Mouse (Mus musculus) liver, embryonic 16.5 days (tissue): ENCODE results near the gene Sart3. TPM values are rescaled to one million over a fixed set of nuclear protein-coding genes. Genes with fewer than 3 reads are reported as not detected.

ENCODE experiments used
- ATAC-seq: fragments of 200-750 bp; cut with Nextera tagmentation; 2 replicates; pipeline ENCODE4 v1.8.0; 2017; ENCODE audit warnings: low read depth, mild to moderate bottlenecking, moderate number of reproducible peaks, moderate library complexity
- H3K27ac ChIP-seq: fragments of 300-500 bp; sonication (generic); 2 replicates; pipeline ENCODE4 v1.5.1; 2014; ENCODE audit warnings: mild to moderate bottlenecking, low read length
- H3K27me3 ChIP-seq: fragments of 300-500 bp; sonication (generic); 2 replicates; pipeline ENCODE4 v1.6.1; 2014; ENCODE audit warnings: low read depth, low read length, mixed read lengths; ENCODE audit not compliant: control insufficient read depth, insufficient read depth
- H3K36me3 ChIP-seq: fragments of 300-500 bp; sonication (generic); 2 replicates; pipeline ENCODE4 v1.6.1; 2014; ENCODE audit warnings: mild to moderate bottlenecking; ENCODE audit not compliant: control insufficient read depth, insufficient read depth
- H3K4me1 ChIP-seq: fragments of 300-500 bp; sonication (generic); 2 replicates; pipeline ENCODE4 v1.6.1; 2014; ENCODE audit warnings: low read depth, low read length, mixed read lengths; ENCODE audit not compliant: control insufficient read depth
- H3K4me2 ChIP-seq: fragments of 300-500 bp; sonication (generic); 2 replicates; pipeline ENCODE4 v1.6.1; 2014; ENCODE audit warnings: low read depth, low read length, mixed read lengths
- H3K4me3 ChIP-seq: fragments of 300-500 bp; sonication (generic); 2 replicates; pipeline ENCODE4 v1.5.1; 2014; ENCODE audit warnings: low read depth, mild to moderate bottlenecking, low read length
- H3K9ac ChIP-seq: fragments of 300-500 bp; sonication (generic); 2 replicates; pipeline ENCODE4 v1.6.1; 2014; ENCODE audit warnings: low read depth, low read length
- H3K9me3 ChIP-seq: fragments of 300-500 bp; sonication (generic); replicated peaks from 2 replicates; pipeline ENCODE4 v1.6.1; 2016; ENCODE audit warnings: low read length; ENCODE audit not compliant: control insufficient read depth
- WGBS: fragments of 180-500 bp; shearing (Covaris S2); extraction: QIAGEN DNeasy Blood & Tissue Kit; methylation state at CpG from one replicate; pipeline ENCODE4 v1.1.7; 2014; ENCODE audit not compliant: insufficient replicate concordance; 5-methylcytosine and 5-hydroxymethylcytosine counted together
- polyA plus RNA-seq: library from polyadenylated mRNA; unstranded; fragments of >200 nt; fragmentation: Nextera tagmentation; extraction: Ambion mirVana; gene quantifications from 2 replicates; pipeline ENCODE4 v1.2.1, GENCODE M21; 2015

Gene Sart3
- polyA plus RNA-seq, 1 experiment from 2014 or later: 13.9 TPM

GRCm38 (mm10) chr5:113726618-113727017 lies 45.7 kb downstream of the Sart3 start:
- H3K27me3 ChIP-seq: no peaks in the 10 kb centered on the region
- ATAC-seq: no peak
- H3K36me3 ChIP-seq: no peaks in the 10 kb centered on the region
- H3K9me3 ChIP-seq: no peaks in the 10 kb centered on the region
- H3K9ac ChIP-seq: no peak overlapping the region
- no peak overlapping the region for H3K27ac ChIP-seq
- 45% methylated on average over 6 of the region's 6 CpGs for WGBS
- no peak overlapping the region for H3K4me2 ChIP-seq
- no peaks in the 10 kb centered on the region for H3K4me1 ChIP-seq
- no peak overlapping the region for H3K4me3 ChIP-seq

DNA sequence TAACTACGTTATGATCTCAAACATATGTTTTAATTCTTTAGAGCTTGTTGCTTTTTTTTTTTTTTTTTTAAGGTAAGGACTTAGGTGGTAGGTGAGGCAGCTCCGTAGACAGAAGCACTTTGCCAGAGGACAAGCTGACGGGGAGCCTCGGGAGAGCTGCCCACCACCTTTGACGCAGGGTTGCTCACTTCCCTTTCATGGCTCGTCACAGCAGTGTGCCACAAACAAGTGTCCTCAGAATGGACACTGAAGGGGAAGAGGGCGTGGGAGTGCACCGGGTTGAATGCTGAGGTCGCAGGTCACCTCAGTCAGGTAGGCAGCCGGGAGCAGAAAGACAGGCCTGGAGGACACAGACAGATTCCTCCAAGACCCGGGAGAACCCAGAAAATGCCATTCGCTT lies 46.9 kb downstream of the Sart3 start:
- Histone ChIP-seq H3K27ac (no peak overlapping the region), H3K9ac (no peak overlapping the region), H3K4me2 (no peak overlapping the region), H3K36me3 (no peaks in the 10 kb centered on the region), H3K4me1 (no peaks in the 10 kb centered on the region), H3K9me3 (no peaks in the 10 kb centered on the region), H3K27me3 (no peaks in the 10 kb centered on the region), H3K4me3 (no peak overlapping the region)
- ATAC-seq: no peak
- WGBS: 51% methylated on average over 12 of the region's 12 CpGs

GRCm38 (mm10) chr5:113724446-113724845 lies 47.9 kb downstream of the Sart3 start, which contains the start of gene 1700069L16Rik:
Gene 1700069L16Rik, minus strand, starts transcription at chr5:113724772.
- H3K9ac ChIP-seq: no peak within 1 kb of the TSS
- no peaks in the 10 kb centered on the region for H3K4me1 ChIP-seq
- no peak for ATAC-seq
- no peaks in the 10 kb centered on the region for H3K9me3 ChIP-seq
- 4% methylated on average over 15 of the region's 15 CpGs for WGBS
- H3K27me3 ChIP-seq: no peaks in the 10 kb centered on the region
- H3K4me3 ChIP-seq: no peak within 1 kb of the TSS
- no peak within 1 kb of the TSS for H3K27ac ChIP-seq
- H3K4me2 ChIP-seq: no peak within 1 kb of the TSS
- H3K36me3 ChIP-seq: no peaks in the 10 kb centered on the region

DNA sequence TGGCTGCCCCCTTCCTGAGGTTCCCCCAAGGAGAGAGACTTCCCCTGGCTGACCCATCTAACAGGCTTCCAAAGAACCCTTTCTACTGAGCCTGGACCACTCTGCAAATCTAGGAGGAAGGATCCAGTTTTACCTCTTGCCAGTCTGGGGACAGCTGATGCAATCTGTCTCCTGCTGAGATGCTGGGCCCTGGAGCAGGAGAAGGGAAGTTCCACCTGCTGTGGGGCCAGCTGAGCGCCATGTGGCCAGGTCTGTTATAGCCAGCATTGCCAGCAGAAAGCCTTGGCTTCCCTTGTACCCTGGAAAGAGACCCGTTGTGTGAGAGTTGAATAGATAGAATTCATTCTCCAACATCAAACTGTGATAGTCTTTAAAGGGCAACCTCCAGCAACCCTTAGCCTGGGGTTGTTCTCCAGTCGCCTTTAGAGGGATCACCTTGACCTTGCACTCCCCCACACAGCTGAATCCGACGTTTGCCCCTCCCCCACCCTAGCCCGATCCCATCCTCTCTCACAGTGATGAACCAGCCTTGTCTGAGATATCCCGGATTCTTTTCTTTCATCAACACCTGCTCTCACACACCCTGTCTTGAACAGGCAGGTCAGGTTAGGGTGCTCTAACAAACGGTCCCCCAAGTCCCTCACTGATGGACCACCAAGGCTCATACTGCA lies 48.6 kb downstream of the Sart3 start:
- Histone ChIP-seq H3K4me3 (no peak overlapping the region), H3K27me3 (no peaks in the 10 kb centered on the region), H3K27ac (no peak overlapping the region), H3K9me3 (no peaks in the 10 kb centered on the region), H3K4me2 (no peak overlapping the region), H3K9ac (no peak overlapping the region), H3K4me1 (no peaks in the 10 kb centered on the region), H3K36me3 (no peaks in the 10 kb centered on the region)
- WGBS: 28% methylated on average over 8 of the region's 8 CpGs
- no peak for ATAC-seq

- WGBS: 61% methylated on average over 10 of the region's 10 CpGs
These were observed 49.9 kb downstream of the Sart3 start for GRCm38 (mm10) chr5:113722224-113723013.

DNA sequence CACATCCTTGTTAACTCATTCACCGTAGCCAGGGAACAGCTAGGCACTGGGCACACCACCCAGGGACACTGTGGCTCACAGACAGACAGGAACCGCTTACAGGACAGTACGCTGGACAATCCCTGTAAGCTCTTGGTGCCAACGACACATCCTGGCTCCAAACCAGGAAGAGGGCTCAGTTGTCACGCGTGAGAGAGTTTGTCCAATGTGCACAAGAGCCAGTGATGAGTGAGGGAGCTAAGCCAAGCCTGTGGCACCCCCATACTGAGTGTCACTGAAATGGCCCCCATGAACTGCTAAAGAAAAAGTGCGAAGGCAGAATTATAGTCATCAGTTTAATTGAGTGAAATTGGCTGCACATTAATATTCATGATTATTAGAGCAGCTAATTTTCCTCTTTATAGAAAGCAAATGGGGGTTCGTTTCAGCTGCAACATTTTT lies 53.1 kb downstream of the Sart3 start:
- Histone ChIP-seq H3K4me1 (no peaks in the 10 kb centered on the region), H3K9me3 (no peaks in the 10 kb centered on the region), H3K36me3 (no peaks in the 10 kb centered on the region), H3K27me3 (no peaks in the 10 kb centered on the region), H3K4me3 (no peak overlapping the region), H3K9ac (no peak overlapping the region), H3K4me2 (no peak overlapping the region), H3K27ac (no peak overlapping the region)
- WGBS: 64% methylated on average over 8 of the region's 8 CpGs
- ATAC-seq: no peak

More at GRCm38 (mm10) chr5:113722224-113723013, 49.9 kb downstream of the Sart3 start:
- no peak for ATAC-seq
- Histone ChIP-seq H3K4me1 (no peaks in the 10 kb centered on the region), H3K9me3 (no peaks in the 10 kb centered on the region), H3K4me3 (no peak overlapping the region), H3K36me3 (no peaks in the 10 kb centered on the region), H3K9ac (no peak overlapping the region), H3K4me2 (no peak overlapping the region), H3K27ac (no peak overlapping the region), H3K27me3 (no peaks in the 10 kb centered on the region)

- Histone ChIP-seq H3K9ac (no peak overlapping the region), H3K27me3 (no peaks in the 10 kb centered on the region), H3K36me3 (no peaks in the 10 kb centered on the region), H3K4me2 (no peak overlapping the region), H3K27ac (no peak overlapping the region), H3K4me3 (no peak overlapping the region), H3K9me3 (no peaks in the 10 kb centered on the region), H3K4me1 (no peaks in the 10 kb centered on the region)
- ATAC-seq: no peak
- WGBS: 7% methylated on average over 12 of the region's 12 CpGs
These were observed 55.5 kb downstream of the Sart3 start for GRCm38 (mm10) chr5:113716581-113717388.

- no peak overlapping the region for H3K9ac ChIP-seq
- H3K9me3 ChIP-seq: no peaks in the 10 kb centered on the region
- no peaks in the 10 kb centered on the region for H3K36me3 ChIP-seq
- H3K4me3 ChIP-seq: no peak overlapping the region
- 61% methylated on average over 2 of the region's 2 CpGs for WGBS
- H3K4me1 ChIP-seq: no peaks in the 10 kb centered on the region
- no peak overlapping the region for H3K4me2 ChIP-seq
- H3K27ac ChIP-seq: no peak overlapping the region
- no peaks in the 10 kb centered on the region for H3K27me3 ChIP-seq
- ATAC-seq: no peak
These were observed 59.4 kb downstream of the Sart3 start for GRCm38 (mm10) chr5:113712861-113713260.
